25 mouse cellular contexts compared by ENCODE assay signal in the genomic region with DNA sequence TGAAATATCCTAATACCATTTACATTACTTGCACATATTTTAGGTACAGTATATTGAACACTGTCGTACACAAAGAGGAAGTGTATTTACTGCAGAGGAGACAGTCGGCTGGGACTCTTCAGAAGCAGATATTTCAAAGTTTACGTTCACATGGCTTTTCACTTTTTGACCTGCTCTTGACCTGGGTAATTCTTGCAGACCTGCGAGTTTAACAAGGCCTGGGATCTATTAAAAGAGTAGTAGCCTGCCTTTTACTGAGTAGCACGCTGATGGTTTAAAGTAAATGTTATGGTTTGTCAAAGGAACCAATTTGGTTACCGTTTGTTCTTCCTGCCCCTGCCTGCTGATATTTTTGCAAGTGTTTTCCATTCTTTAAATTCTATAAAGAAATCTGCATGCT.
"Had no signal": no experiment of that assay in that cellular context is flagged by ENCODE, and none has a peak within 500 bp of the region (broad histone marks: within the 10 kb centered on the region; RNA-seq: fewer than 3 reads in every experiment).

No protein-coding gene starts in this region.

- H3K4me2 ChIP-seq: heart, embryonic 12.5 days; hindbrain, embryonic 12.5 days; hindbrain, embryonic 14.5 days; limb, embryonic 13.5 days; limb, embryonic 15.5 days; liver, embryonic 12.5 days had no signal

- H3K27me3 ChIP-seq: heart, embryonic 12.5 days; hindbrain, embryonic 12.5 days; limb, embryonic 13.5 days; limb, embryonic 15.5 days; liver, embryonic 12.5 days had no signal

- H3K4me1 ChIP-seq: heart, embryonic 10.5 days; heart, embryonic 12.5 days; hindbrain, embryonic 10.5 days; hindbrain, embryonic 12.5 days; limb, embryonic 15.5 days; liver, embryonic 12.5 days had no signal

- H3K36me3 ChIP-seq: heart, embryonic 10.5 days; heart, embryonic 12.5 days; hindbrain, embryonic 10.5 days; hindbrain, embryonic 12.5 days; limb, embryonic 13.5 days; limb, embryonic 15.5 days; liver, embryonic 12.5 days had no signal

- H3K9ac ChIP-seq: heart, embryonic 12.5 days; hindbrain, embryonic 12.5 days; hindbrain, embryonic 14.5 days; limb, embryonic 13.5 days; limb, embryonic 15.5 days; liver, embryonic 12.5 days had no signal

- H3K4me3 ChIP-seq: gastrocnemius, adult 2 months; heart, embryonic 10.5 days; heart, embryonic 12.5 days; hindbrain, embryonic 10.5 days; hindbrain, embryonic 12.5 days; layer of hippocampus, adult 2 months; left cerebral cortex, adult 2 months; limb, embryonic 13.5 days; limb, embryonic 15.5 days; liver, embryonic 12.5 days had no signal

- DNase-seq: gastrocnemius, adult 2 months; gastrocnemius, postnatal 10 days; gastrocnemius, postnatal 25 days; heart, adult 18-20 months; heart, postnatal 10 days; heart, postnatal 4 days; kidney, adult 11 months; kidney, adult 2 months; kidney, adult 9 months; kidney, postnatal 10 days; kidney, postnatal 25 days; kidney, postnatal 4 days; left cerebral cortex, postnatal 4 days had no signal

- H3K9me3 ChIP-seq: heart, embryonic 10.5 days; heart, embryonic 12.5 days; hindbrain, embryonic 10.5 days; hindbrain, embryonic 12.5 days; limb, embryonic 13.5 days; limb, embryonic 15.5 days; liver, embryonic 12.5 days had no signal

- H3K27ac ChIP-seq: gastrocnemius, adult 2 months; heart, embryonic 10.5 days; hindbrain, embryonic 10.5 days; hindbrain, embryonic 12.5 days; hindbrain, embryonic 14.5 days; layer of hippocampus, adult 2 months; left cerebral cortex, adult 2 months; limb, embryonic 13.5 days; limb, embryonic 15.5 days; liver, embryonic 12.5 days had no signal

- ATAC-seq: hindbrain, embryonic 16.5 days; intestine, embryonic 16.5 days; liver, embryonic 12.5 days had no signal
